Mouse (Mus musculus): ENCODE measurements around the gene Scmh1. TPM values are rescaled to one million over a fixed set of nuclear protein-coding genes. Genes with fewer than 3 reads are reported as not detected.
A peak's percentile ranks its signal among the peaks of the same experiment; 100 is the strongest.

Scmh1 gene
- polyA plus RNA-seq, 1 experiment from 2014 or later: 31.0 TPM

DNA sequence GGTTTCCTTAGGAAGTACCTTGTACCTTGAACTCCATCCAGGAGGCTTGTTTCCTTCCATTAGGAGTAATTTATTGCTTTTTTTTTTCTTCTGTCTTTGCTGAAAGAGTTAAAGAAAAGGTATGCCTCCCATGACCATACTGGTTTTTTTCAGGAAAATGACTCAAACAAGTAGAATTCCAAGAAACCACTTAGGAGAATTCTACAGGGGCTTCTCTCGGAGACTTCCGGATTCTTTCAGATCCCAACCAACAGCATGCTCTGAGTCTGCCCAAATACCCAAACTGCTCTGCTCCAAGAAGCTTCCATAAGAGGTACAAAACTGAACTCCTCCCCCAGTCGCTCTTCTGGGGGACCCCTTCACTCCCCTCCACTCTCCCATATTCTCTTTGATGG lies 166.0 kb downstream of the Scmh1 start:
- Histone ChIP-seq H3K9me3 (no peaks in the 10 kb centered on the region), H3K27me3 (ENCODE audit: poor library complexity, severe bottlenecking) (peaks cover 5% of the 10 kb centered on the region; the same call in 1 of the 2 replicates), H3K27ac (no peak overlapping the region), H3K4me3 (peak overlapping the region; percentile 85; the same call in 1 of the 2 replicates), H3K4me1 (peaks cover 37% of the 10 kb centered on the region), H3K36me3 (replicated peaks) (peaks cover 18% of the 10 kb centered on the region)
- DNase-seq (ENCODE audit: extremely low spot score, low spot score): no peak
- 79% methylated on average over 3 of the region's 3 CpGs for WGBS

DNA sequence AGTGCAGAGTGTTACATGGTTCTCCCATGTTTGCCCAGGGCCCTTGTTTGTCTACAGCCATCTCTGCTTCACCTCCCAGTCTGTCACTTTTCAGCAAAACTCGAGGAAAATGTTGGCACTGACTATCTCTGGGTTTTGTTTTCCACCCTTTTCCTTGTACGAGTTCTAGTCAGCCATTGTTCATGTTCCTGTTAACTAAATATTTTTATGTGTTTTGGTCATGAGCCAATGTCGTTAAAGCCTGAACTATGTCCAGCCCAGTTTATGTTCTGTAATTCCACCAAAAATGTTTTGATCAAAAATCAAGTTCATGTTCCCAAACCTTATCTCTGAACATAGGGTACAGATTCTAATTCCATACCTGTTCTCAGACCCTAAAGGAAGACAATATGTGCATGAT lies 166.6 kb downstream of the Scmh1 start:
- peaks cover 12% of the 10 kb centered on the region for H3K36me3 ChIP-seq (replicated peaks)
- no peak overlapping the region for H3K4me3 ChIP-seq
- peaks cover 5% of the 10 kb centered on the region; the same call in 1 of the 2 replicates for H3K27me3 ChIP-seq (ENCODE audit: poor library complexity, severe bottlenecking)
- peaks cover 36% of the 10 kb centered on the region for H3K4me1 ChIP-seq
- 83% methylated on average over 3 of the region's 3 CpGs for WGBS
- H3K9me3 ChIP-seq: no peaks in the 10 kb centered on the region
- DNase-seq (ENCODE audit: extremely low spot score, low spot score): no peak
- no peak overlapping the region for H3K27ac ChIP-seq

Other genes with a start within 250 kb of the Scmh1 start
- gene Edn2, start 244.1 kb upstream of the Scmh1 start, polyA plus RNA-seq (2016; fragmentation: Nextera tagmentation; extraction: Ambion mirVana): not detected in 2 replicates
- gene Foxo6, start 117.9 kb upstream of the Scmh1 start, polyA plus RNA-seq (2016; fragmentation: Nextera tagmentation; extraction: Ambion mirVana): 0.06 TPM in 2 replicates
- not detected in 2 replicates for gene Slfnl1, start 127.0 kb downstream of the Scmh1 start, polyA plus RNA-seq (2016; fragmentation: Nextera tagmentation; extraction: Ambion mirVana)
- gene Ctps, start 165.0 kb downstream of the Scmh1 start, polyA plus RNA-seq (2016; fragmentation: Nextera tagmentation; extraction: Ambion mirVana): 152 and 158 TPM in 2 replicates
- not detected in 2 replicates for gene Gm8439, start 183.5 kb downstream of the Scmh1 start, polyA plus RNA-seq (2016; fragmentation: Nextera tagmentation; extraction: Ambion mirVana)